Mouse (Mus musculus): Measurements from ENCODE around the gene Tnfsf13b. TPM values are rescaled to one million over a fixed set of nuclear protein-coding genes. Genes with fewer than 3 reads are reported as not detected.
A peak's percentile ranks its signal among the peaks of the same experiment; 100 is the strongest.

The Tnfsf13b gene
- polyA plus RNA-seq (2012; rRNA removed): 1.7 and 1.8 TPM in 2 replicates

- DNase-seq (ENCODE audit: low read depth): no peak
Observed at GRCm38 (mm10) chr8:10006156-10006985, at the start of gene Tnfsf13b. Gene Tnfsf13b, plus strand, starts transcription at chr8:10006467.

DNA sequence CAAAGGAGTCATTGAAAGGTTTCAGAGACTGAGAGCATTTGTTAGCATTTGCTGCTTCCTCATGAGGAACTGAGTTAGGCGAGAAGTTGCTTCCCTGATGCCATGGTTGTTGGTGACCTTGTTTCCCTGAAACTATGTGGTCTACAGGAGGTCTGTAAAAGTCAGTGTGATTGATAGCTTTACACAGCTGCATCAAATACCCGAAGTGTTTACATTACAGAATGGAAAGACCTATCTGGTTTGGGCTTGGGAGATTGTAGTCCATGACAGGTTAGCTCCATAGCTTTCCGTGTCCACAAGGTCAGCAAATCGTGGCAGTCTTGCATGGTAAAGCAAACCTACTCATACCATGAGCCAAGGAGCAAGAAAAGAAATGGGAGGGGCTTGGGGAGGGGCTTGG, 47.9 kb upstream of the Tnfsf13b start:
- no peak for DNase-seq (ENCODE audit: low read depth)

- no peak for DNase-seq (ENCODE audit: low read depth)
Observed at GRCm38 (mm10) chr8:9959919-9960318, 46.3 kb upstream of the Tnfsf13b start.

GRCm38 (mm10) chr8:9971866-9972265, 34.4 kb upstream of the Tnfsf13b start:
- no peak for DNase-seq (ENCODE audit: low read depth)

DNA sequence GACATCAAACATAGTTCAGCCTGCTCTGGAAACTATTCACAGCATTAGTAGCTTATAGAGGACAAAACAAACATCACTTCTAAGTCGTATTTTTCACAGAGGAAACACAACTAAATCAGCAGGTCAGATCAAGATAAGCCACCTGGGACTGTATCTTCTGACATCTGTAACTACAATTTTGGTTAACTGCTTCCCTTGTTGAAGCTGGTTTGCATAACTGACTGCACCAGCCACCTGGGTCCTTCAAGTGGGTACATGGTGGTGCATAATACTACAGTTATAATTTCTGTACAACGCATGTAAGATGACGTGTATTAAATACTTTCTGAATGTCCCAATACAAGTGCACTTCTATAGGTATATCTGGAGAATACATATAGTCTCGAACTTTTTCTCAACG, 31.0 kb upstream of the Tnfsf13b start:
- no peak for DNase-seq (ENCODE audit: low read depth)

DNA sequence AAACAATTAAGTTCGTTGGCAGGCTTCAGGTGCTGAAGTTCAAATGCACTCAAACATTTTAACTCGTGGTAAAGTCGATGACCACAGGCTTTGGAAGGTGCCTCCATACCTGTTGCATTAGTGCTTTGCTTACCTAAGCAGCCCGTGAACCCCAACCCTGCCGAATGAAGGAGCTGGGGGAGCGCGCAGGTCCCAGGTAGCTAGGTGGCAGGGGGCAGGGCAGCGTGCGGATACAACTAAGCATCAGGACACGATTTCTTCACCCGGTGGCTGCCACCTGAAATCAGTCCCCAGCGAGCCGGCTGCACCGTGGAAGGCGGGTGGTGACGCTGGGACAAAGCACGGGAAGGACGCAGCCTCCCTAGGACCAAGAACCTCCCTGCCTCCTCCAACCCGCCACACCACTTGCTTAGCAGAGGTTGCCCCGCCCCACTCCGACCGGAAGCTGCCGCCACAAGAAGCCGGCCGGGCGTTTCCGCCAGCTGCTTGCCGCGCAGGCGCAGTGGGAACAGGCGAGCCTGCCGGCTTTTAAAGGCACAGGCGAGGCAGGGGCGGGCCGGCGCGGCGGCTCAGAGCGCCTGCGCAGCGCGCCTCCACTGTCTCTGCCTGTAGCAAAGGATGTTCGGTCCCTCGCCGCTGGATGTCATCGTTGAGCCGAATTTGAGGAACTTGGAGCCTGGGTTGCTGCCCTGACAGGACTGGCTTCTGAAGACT, 30.2 kb upstream of the Tnfsf13b start:
- peak; percentile 77 for DNase-seq (ENCODE audit: low read depth)

- no peak for DNase-seq (ENCODE audit: low read depth)
Observed at GRCm38 (mm10) chr8:9977016-9977415, 29.3 kb upstream of the Tnfsf13b start.

DNA sequence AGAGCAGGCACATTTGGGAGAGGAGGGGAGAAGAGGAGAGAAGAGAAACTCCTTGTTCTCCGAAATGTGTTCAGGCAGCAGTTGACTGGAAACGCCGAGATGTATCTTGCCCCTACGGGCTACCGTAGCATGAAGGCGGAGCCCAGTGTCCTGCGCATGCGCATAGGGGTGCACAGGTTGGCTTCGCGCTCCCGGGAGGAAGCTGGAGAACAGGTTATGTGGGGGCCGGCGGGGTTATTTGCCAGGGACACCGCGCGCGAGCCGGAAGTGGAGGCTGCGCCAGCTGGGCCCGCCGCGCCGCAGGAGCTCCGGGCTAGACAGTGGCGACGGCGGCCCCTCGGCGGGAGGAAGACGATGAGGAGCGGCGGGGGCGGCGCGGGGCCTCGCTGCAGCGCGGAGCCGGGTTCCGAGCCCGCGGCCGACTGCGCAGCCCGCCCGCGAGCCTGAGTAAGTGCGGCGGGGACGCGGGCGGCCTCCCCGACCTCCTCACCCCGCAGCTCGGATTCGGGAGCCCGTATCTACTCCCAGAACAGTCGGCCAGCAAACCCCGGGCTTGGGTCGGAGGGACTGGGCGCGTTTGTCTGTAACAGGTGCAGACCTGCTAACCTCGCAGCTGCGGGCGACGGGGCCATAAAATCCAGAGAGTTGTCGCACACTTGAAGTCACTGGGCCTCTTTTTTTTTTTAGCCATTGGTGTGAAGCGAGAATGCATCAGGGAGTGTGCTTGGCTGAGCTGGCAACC, 28.5 kb upstream of the Tnfsf13b start, which contains the start of the genes Lig4 and Abhd13:
Gene Lig4, minus strand, starts transcription at position 114 of the 742 bp plus-strand sequence.
Gene Abhd13, plus strand, starts transcription at position 135 of the 742 bp plus-strand sequence.
- DNase-seq (ENCODE audit: low read depth): peak; percentile 70

DNA sequence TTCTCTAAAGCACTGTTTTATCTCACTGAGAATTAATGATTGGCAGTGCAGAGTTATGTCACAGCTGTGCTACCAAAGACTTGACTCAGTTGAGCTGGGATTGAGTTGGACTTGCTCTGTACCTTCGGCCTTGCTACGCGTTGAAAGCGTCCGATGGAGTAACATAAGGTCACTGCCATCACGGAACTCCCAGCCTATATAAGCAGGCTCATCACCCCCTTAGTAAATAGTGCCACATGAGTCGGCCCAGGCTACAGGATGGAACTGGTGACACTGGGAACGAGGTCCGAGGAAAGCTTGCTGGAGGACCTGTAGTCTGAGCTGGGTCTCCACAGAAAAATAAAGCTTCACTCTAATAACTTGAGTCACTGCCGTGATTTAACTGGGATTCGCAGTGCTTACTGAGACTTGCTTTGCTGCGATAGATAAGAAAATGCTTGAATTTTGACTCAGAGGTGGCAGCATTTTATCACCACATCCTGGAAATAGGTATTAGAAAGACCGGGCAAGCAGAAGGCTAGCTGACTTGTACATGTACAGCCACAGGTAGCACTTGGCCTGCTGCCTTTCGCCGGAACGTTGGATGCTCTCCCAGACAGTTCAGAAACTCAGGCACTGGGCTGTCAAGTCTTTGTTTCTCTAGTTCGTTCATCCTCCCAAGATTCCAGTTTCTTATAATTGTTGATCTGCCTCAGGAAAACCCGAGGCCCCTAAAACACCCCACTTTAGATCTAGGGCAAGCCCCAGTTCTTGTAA, 27.6 kb upstream of the Tnfsf13b start:
- no peak for DNase-seq (ENCODE audit: low read depth)

DNA sequence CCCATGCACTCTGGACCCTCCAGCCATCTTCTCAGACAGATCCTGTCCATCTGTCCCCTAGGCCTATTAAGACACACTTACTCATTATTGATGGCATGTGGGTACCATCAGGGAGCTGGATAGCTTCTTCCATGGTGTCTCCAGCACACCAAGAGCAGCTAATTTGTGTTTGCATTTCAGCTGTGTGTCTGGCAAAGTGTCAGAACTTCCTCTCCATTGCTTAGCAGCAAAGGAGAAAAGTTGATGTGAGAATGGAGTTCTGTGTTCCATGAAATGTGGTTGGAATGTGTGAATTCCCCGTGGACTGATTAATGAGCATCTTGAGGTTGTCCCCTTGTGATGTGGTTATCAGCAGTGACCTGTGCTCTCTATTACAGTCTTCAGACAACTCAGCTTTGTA, 26.5 kb upstream of the Tnfsf13b start:
- no peak for DNase-seq (ENCODE audit: low read depth)

DNA sequence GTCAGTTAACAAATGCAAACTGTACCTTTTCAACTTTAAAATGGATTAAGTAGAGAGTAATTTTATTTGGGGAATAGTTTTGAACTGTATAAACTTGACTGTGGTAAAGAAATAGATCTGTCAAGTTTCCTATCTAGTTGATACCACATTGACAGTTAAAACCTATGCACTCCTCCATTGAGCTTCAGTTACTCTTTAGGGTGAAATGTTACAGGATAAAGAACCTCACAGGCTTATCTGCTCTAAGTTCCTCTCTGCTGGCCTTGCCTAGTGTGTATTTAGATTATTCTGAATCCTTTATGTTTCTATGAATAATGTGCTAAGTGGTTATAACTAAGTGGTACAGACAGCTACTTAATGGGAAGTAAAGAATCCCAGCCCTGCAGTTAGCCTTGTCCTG, 26.1 kb upstream of the Tnfsf13b start:
- DNase-seq (ENCODE audit: low read depth): no peak

DNA sequence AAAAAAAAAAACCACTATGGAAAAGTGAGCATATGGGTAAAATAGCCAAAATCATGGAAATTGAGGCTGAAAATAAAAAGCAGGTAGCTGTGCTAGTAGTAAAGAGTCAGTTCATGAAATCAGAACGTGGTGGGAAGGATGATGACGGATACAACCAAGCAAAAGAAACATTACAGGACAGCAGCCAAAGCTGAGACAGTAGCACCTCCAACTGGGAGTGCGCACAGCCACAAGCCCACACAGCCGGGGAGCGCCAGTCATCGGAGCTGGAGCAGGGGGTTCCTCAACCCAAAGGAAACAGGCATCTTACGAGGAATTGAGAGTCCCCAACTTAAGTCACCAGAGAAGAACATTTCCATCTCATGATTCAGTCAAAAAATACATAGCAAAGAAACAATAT, 2.2 kb upstream of the Tnfsf13b start:
- DNase-seq (ENCODE audit: low read depth): no peak

DNA sequence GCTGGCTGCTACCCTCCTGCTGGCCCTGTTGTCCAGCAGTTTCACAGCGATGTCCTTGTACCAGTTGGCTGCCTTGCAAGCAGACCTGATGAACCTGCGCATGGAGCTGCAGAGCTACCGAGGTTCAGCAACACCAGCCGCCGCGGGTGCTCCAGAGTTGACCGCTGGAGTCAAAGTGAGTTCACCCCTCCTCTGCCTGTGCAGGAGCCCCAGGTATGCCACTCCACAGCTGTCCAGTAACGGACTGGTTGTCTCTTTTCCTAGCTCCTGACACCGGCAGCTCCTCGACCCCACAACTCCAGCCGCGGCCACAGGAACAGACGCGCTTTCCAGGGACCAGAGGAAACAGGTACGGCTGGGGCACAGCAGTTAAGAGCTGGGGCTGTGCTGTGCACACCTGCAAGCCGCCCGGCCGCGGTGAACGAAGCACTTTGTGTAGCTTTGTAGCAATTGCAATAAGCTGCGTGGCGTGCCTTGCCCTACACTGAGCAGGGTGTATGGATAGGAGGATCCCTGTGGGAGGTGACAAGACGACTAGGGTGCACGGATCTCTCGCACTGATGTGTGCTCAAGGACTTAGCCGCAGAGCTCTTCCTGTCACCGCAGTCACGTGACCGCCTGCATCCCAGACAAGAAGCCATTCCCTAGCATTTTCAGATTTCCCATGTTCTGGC, 856 bp downstream of the Tnfsf13b start:
- no peak for DNase-seq (ENCODE audit: low read depth)

- DNase-seq (ENCODE audit: low read depth): no peak
Observed at GRCm38 (mm10) chr8:10007660-10008028, 1.4 kb downstream of the Tnfsf13b start.

DNA sequence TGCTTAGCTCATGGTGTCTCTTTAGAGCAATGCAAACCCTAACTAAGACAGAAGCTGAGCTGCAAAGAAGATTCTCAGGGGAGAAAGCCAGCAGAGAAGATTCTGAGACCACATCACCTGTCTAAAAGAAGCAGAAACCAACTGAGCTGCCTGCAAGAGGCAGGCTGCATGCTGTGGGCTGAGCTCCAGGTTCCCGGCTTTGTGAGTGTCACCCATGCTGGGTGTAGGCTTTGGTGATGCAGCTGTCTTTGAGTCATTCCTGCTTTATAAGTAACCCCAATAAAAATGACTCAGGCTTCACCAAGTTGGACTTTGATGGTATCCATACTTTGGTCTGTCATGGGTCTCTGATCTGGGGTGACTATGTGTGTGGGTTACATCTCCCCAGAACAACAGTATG, 10.0 kb downstream of the Tnfsf13b start:
- no peak for DNase-seq (ENCODE audit: low read depth)

DNA sequence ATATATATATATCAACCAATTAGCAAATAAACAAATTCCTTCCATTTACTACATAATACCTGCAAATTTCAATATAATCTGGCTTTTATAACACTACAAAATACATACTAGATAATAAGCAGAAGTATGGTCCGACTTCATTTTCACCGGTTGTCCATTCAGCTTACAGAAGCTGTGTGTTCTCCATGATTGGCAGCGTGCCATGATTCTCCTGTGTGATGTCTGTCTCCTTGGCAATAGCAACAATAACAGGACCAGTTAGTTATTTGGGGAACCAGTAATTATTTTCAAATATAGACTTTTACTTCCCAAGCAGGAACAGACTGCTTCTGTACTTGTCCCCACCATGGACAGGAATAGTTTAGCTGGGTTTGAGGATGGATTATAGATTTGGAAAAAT, 11.0 kb downstream of the Tnfsf13b start:
- no peak for DNase-seq (ENCODE audit: low read depth)

DNA sequence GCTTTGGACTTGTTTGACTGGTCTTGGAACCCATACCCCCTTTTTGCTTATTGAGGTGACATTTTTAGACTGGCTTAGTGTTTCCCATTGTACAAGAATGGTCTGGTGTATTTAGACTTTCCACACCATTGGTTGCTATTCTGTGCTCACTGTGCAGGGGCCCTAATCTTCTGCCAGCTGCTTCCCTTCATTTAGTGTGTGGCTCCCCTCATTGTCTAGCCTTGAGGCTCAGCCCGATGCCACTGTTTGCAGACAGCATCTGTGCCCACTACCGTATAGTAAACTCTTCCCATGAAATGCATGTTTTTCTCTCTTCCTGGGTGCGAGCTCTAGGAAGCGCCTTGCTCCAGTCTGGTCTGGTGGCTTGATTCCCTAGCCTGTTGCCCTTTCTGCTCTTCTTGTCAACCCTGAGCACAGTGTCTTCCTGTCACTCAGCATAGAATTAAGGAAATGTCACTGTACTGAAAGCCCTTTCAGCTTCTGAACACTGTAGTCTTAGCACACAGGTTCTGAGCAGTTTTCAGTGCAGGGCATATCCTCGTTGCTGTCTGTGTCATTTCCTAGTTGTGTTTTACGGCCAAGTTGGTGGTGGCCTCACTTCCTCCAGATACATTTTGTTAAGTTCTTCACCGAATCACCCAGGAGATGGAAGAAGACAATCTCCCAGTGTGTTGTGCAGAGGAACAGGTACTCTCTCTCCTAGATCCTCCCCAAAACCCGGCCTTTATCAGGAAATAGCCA, 24.2 kb downstream of the Tnfsf13b start:
- no peak for DNase-seq (ENCODE audit: low read depth)

DNA sequence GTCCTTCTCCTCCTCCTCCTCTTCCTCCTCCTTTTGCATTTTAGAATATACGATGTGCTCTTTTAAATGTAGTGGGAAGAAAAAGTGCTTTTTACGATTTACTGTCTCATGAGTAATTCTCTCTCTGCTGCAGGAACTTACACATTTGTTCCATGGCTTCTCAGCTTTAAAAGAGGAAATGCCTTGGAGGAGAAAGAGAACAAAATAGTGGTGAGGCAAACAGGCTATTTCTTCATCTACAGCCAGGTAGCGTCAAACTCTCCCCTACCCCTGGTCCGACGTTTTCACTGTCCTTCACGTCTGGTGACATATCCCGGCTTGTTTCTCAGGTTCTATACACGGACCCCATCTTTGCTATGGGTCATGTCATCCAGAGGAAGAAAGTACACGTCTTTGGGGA, 24.9 kb downstream of the Tnfsf13b start:
- no peak for DNase-seq (ENCODE audit: low read depth)

GRCm38 (mm10) chr8:10040866-10041265, 34.6 kb downstream of the Tnfsf13b start:
- no peak for DNase-seq (ENCODE audit: low read depth)

- DNase-seq (ENCODE audit: low read depth): no peak
Observed at GRCm38 (mm10) chr8:10043842-10044510, 37.7 kb downstream of the Tnfsf13b start.

Data from gonadal fat pad, adult 2 months (tissue).